Mouse (Mus musculus) G1E (cell line): ENCODE measurements around the gene Msh3.

Experiments used
- CTCF ChIP-seq: IDR thresholded peaks from 2 replicates; pipeline ENCODE4 v1.5.1; 2012; ENCODE audit warnings: low read depth, low read length, inconsistent platforms, mixed read lengths
- GATA1 ChIP-seq: IDR thresholded peaks from 2 replicates; pipeline ENCODE4 v1.6.1; 2012; ENCODE audit warnings: borderline replicate concordance, low read length, inconsistent platforms, mixed read lengths

DNA sequence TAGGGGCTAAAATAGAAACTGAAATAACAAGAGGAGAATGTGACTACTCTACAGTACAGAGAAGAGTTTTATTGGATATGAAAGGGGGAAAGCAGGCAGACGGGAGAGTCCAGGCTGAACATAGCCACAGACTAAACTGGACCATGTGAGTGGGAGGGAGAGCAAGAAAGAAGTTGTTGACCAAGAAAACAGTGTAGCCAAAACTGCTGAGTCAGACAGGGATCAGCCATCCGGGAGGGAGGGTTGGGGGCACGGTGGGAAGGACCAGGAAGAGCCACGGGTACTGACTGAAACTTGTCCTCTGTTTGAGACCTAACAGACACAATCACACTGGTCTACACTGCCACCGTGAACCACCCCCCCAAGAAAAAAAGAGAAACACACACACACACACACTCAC lies 28.8 kb downstream of the Msh3 start:
- TF ChIP-seq CTCF = no peak
- no peak for TF ChIP-seq GATA1
